Mouse (Mus musculus): Measurements from ENCODE around the gene Foxo6.
A peak's percentile ranks its signal among the peaks of the same experiment; 100 is the strongest.

The Foxo6 gene

GRCm38 (mm10) chr4:120283141-120283540 is 4.0 kb downstream of the Foxo6 start:
- DNase-seq = peak; percentile 67

- DNase-seq = peak; percentile 86
Observed at GRCm38 (mm10) chr4:120282568-120283091, 4.5 kb downstream of the Foxo6 start.

GRCm38 (mm10) chr4:120281011-120281410 is 6.1 kb downstream of the Foxo6 start:
- peak; percentile 11 for DNase-seq

- DNase-seq = no peak
Observed at GRCm38 (mm10) chr4:120280432-120280831, 6.7 kb downstream of the Foxo6 start.

GRCm38 (mm10) chr4:120277255-120277928 is 9.8 kb downstream of the Foxo6 start:
- DNase-seq = peak; percentile 7

- DNase-seq = no peak
Observed at GRCm38 (mm10) chr4:120275487-120275886, 11.7 kb downstream of the Foxo6 start.

GRCm38 (mm10) chr4:120273594-120273993 is 13.6 kb downstream of the Foxo6 start:
- DNase-seq = no peak

- DNase-seq = peak; percentile 61
Observed at GRCm38 (mm10) chr4:120271886-120272580, 15.1 kb downstream of the Foxo6 start.

- DNase-seq = no peak
Observed at GRCm38 (mm10) chr4:120271208-120271607, 15.9 kb downstream of the Foxo6 start.

GRCm38 (mm10) chr4:120270937-120271199 is 16.3 kb downstream of the Foxo6 start:
- no peak for DNase-seq

- DNase-seq = no peak
Observed at GRCm38 (mm10) chr4:120270148-120270936, 16.8 kb downstream of the Foxo6 start.

- DNase-seq = no peak
Observed at GRCm38 (mm10) chr4:120269426-120269825, 17.7 kb downstream of the Foxo6 start.

- DNase-seq = no peak
Observed at GRCm38 (mm10) chr4:120268214-120269061, 18.7 kb downstream of the Foxo6 start.

GRCm38 (mm10) chr4:120267683-120268082 is 19.5 kb downstream of the Foxo6 start:
- no peak for DNase-seq

GRCm38 (mm10) chr4:120267136-120267535 is 20.0 kb downstream of the Foxo6 start:
- no peak for DNase-seq

- DNase-seq = no peak
Observed at GRCm38 (mm10) chr4:120264105-120264504, 23.0 kb downstream of the Foxo6 start.

GRCm38 (mm10) chr4:120262726-120263125 is 24.4 kb downstream of the Foxo6 start:
- no peak for DNase-seq

- no peak for DNase-seq
Observed at GRCm38 (mm10) chr4:120262206-120262605, 24.9 kb downstream of the Foxo6 start.

- DNase-seq = peak; percentile 70
Observed at GRCm38 (mm10) chr4:120259356-120260181, 27.6 kb downstream of the Foxo6 start.

GRCm38 (mm10) chr4:120248800-120249261 is 38.3 kb downstream of the Foxo6 start:
- peak; percentile 73 for DNase-seq

- no peak for DNase-seq
Observed at GRCm38 (mm10) chr4:120247412-120247811, 39.7 kb downstream of the Foxo6 start.

- no peak for DNase-seq
Observed at GRCm38 (mm10) chr4:120246086-120246485, 41.1 kb downstream of the Foxo6 start.

All from right cerebral cortex, postnatal 25 days (tissue).